Mouse (Mus musculus) retina, postnatal 1 day (tissue): ENCODE results near the gene Saxo1.

Experiments used
- DNase-seq: peaks from one replicate; pipeline ENCODE4 v3.0.0-alpha.2; 2012

Gene Saxo1

GRCm38 (mm10) chr4:86558228-86558627 lies at the start of gene Saxo1:
Saxo1 (minus strand) TSS chr4:86558328.
- DNase-seq, result no peak

- no peak for DNase-seq
These were observed 33.2 kb upstream of the Saxo1 start for GRCm38 (mm10) chr4:86591304-86591703.

GRCm38 (mm10) chr4:86588236-86588635 lies 30.1 kb upstream of the Saxo1 start:
- no peak for DNase-seq

GRCm38 (mm10) chr4:86580591-86580990 lies 22.5 kb upstream of the Saxo1 start:
- DNase-seq, result no peak

GRCm38 (mm10) chr4:86580056-86580455 lies 21.9 kb upstream of the Saxo1 start:
- no peak for DNase-seq

GRCm38 (mm10) chr4:86576630-86577225 lies 18.6 kb upstream of the Saxo1 start:
- DNase-seq, result no peak

- DNase-seq, result peak; percentile 61
These were observed 18.0 kb upstream of the Saxo1 start for GRCm38 (mm10) chr4:86576120-86576541.

- DNase-seq, result peak; percentile 97
These were observed 17.3 kb upstream of the Saxo1 start, which contains the start of gene Rraga for GRCm38 (mm10) chr4:86575283-86575983. Rraga (plus strand) TSS chr4:86575668.

GRCm38 (mm10) chr4:86574939-86575282 lies 16.8 kb upstream of the Saxo1 start:
- no peak for DNase-seq

GRCm38 (mm10) chr4:86561061-86561460 lies 2.9 kb upstream of the Saxo1 start:
- peak; percentile 44 for DNase-seq

GRCm38 (mm10) chr4:86559006-86559405 lies 878 bp upstream of the Saxo1 start:
- DNase-seq, result no peak

GRCm38 (mm10) chr4:86557371-86557770 lies 757 bp downstream of the Saxo1 start:
- DNase-seq, result no peak

- DNase-seq, result peak; percentile 64
These were observed 3.0 kb downstream of the Saxo1 start for GRCm38 (mm10) chr4:86555035-86555707.

- DNase-seq, result no peak
These were observed 9.8 kb downstream of the Saxo1 start for GRCm38 (mm10) chr4:86548332-86548731.

GRCm38 (mm10) chr4:86545615-86546014 lies 12.5 kb downstream of the Saxo1 start:
- DNase-seq, result peak; percentile 56

- peak; percentile 25 for DNase-seq
These were observed 14.1 kb downstream of the Saxo1 start for GRCm38 (mm10) chr4:86543999-86544398.

GRCm38 (mm10) chr4:86541573-86541972 lies 16.6 kb downstream of the Saxo1 start:
- no peak for DNase-seq

- DNase-seq, result no peak
These were observed 19.2 kb downstream of the Saxo1 start for GRCm38 (mm10) chr4:86538936-86539335.

GRCm38 (mm10) chr4:86537972-86538371 lies 20.2 kb downstream of the Saxo1 start:
- peak; percentile 56 for DNase-seq

- DNase-seq, result no peak
These were observed 24.0 kb downstream of the Saxo1 start for GRCm38 (mm10) chr4:86534091-86534481.

GRCm38 (mm10) chr4:86533406-86534090 lies 24.6 kb downstream of the Saxo1 start:
- DNase-seq, result no peak

GRCm38 (mm10) chr4:86529161-86529560 lies 29.0 kb downstream of the Saxo1 start:
- DNase-seq, result no peak
